Mouse (Mus musculus) heart, embryonic 14.5 days (tissue): Measurements from ENCODE around the gene U2af1. TPM values are rescaled to one million over a fixed set of nuclear protein-coding genes. Genes with fewer than 3 reads are reported as not detected.

Experiments
- polyA plus RNA-seq: library from polyadenylated mRNA; unstranded; fragments of >200 nt; fragmentation: Nextera tagmentation; extraction: Ambion mirVana; gene quantifications from 2 replicates; pipeline ENCODE4 v1.2.1, GENCODE M21; 2014

U2af1 gene
- polyA plus RNA-seq, 1 experiment from 2014 or later: 112 TPM

Other genes starting within 250 kb of the U2af1 start
- gene Wdr4, start 138.9 kb downstream of the U2af1 start, polyA plus RNA-seq: 16.7 and 17.9 TPM in 2 replicates
- 748 and 805 TPM in 2 replicates for gene Ndufv3, start 138.8 kb downstream of the U2af1 start, polyA plus RNA-seq
- gene Pknox1, start 94.2 kb downstream of the U2af1 start, polyA plus RNA-seq: 19.1 and 19.4 TPM in 2 replicates
- 0.96 and 1.0 TPM in 2 replicates for gene Cbs, start 21.7 kb downstream of the U2af1 start, polyA plus RNA-seq
- not detected in 2 replicates for gene Cryaa, start 18.9 kb upstream of the U2af1 start, polyA plus RNA-seq
- gene Sik1, start 196.9 kb upstream of the U2af1 start, polyA plus RNA-seq: 16.6 and 20.3 TPM in 2 replicates